ENCODE assay signal across 8 mouse cellular contexts in genomic region chr5:143526698-143527331, GRCm38 (mm10). TPM values are rescaled to one million over a fixed set of nuclear protein-coding genes. Genes with fewer than 3 reads are reported as not detected.
A peak's percentile ranks its signal among the peaks of the same experiment; 100 is the strongest.
DNase-seq lines count a peak whose midpoint lies in the region; ATAC-seq and TF ChIP-seq lines count a peak whose summit lies in the region.

No protein-coding gene starts in this region.

- H3K27me3 ChIP-seq in heart, embryonic 13.5 days (replicated peaks), result no peaks in the 10 kb centered on the region
- H3K27me3 ChIP-seq in limb, embryonic 10.5 days (ENCODE audit: low read depth, poor library complexity, severe bottlenecking), result no peaks in the 10 kb centered on the region
- H3K27me3 ChIP-seq in midbrain, embryonic 13.5 days, result no peaks in the 10 kb centered on the region

- H3K4me3 ChIP-seq in bone marrow macrophage, adult 2 months (ENCODE audit: insufficient read depth, low read length), result peak overlapping the region; percentile 67
- H3K4me3 ChIP-seq in heart, embryonic 13.5 days, result peak overlapping the region; percentile 100
- peak overlapping the region; percentile 100 for H3K4me3 ChIP-seq in limb, embryonic 10.5 days
- H3K4me3 ChIP-seq in midbrain, embryonic 13.5 days (replicated peaks), result peak overlapping the region; percentile 100

- 4% methylated on average over 28 of the region's 28 CpGs for WGBS in heart, embryonic 13.5 days
- WGBS in limb, embryonic 10.5 days, result 4% methylated on average over 28 of the region's 28 CpGs
- WGBS in midbrain, embryonic 13.5 days, result 10% methylated on average over 28 of the region's 28 CpGs

- no peak for ATAC-seq in heart, embryonic 13.5 days (ENCODE audit: extremely low read depth, insufficient number of reproducible peaks, low FRiP score, low TSS enrichment)
- no peak for ATAC-seq in midbrain, embryonic 13.5 days

- intact Hi-C loops in heart, postnatal 14 days (cut with DNase I), result loop anchor here (2.0 kb wide), 1 partner anchor 14 kb away; no protein-coding TSS in a partner anchor

- H3K9me3 ChIP-seq in heart, embryonic 13.5 days, result no peaks in the 10 kb centered on the region
- H3K9me3 ChIP-seq in limb, embryonic 10.5 days (replicated peaks), result no peaks in the 10 kb centered on the region
- H3K9me3 ChIP-seq in midbrain, embryonic 13.5 days, result no peaks in the 10 kb centered on the region

- TF ChIP-seq CTCF in bone marrow macrophage, adult 2 months (IDR thresholded peaks at IDR 0.05; ENCODE audit: low read depth, low read length), result no peak

- peak overlapping the region; percentile 100 for H3K9ac ChIP-seq in heart, embryonic 13.5 days
- peak overlapping the region; percentile 99 for H3K9ac ChIP-seq in midbrain, embryonic 13.5 days (replicated peaks)

- peaks cover 29% of the 10 kb centered on the region for H3K4me1 ChIP-seq in bone marrow macrophage, adult 2 months (ENCODE audit: control insufficient read depth, insufficient read depth, low read length)
- peaks cover 53% of the 10 kb centered on the region for H3K4me1 ChIP-seq in heart, embryonic 13.5 days
- H3K4me1 ChIP-seq in limb, embryonic 10.5 days, result peaks cover 24% of the 10 kb centered on the region
- peaks cover 35% of the 10 kb centered on the region for H3K4me1 ChIP-seq in midbrain, embryonic 13.5 days (replicated peaks)

- TF ChIP-seq POLR2A in bone marrow macrophage, adult 2 months (IDR thresholded peaks at IDR 0.05; ENCODE audit: borderline replicate concordance, low read depth, low read length), result no peak

- peak overlapping the region; percentile 91 for H3K4me2 ChIP-seq in heart, embryonic 13.5 days
- H3K4me2 ChIP-seq in midbrain, embryonic 13.5 days (replicated peaks), result peak overlapping the region; percentile 90

- peak overlapping the region; percentile 95 for H3K27ac ChIP-seq in bone marrow macrophage, adult 2 months (ENCODE audit: insufficient read depth, low read depth, low read length)
- H3K27ac ChIP-seq in heart, embryonic 13.5 days (replicated peaks), result peak overlapping the region; percentile 99
- H3K27ac ChIP-seq in limb, embryonic 10.5 days, result peak overlapping the region; percentile 100
- H3K27ac ChIP-seq in midbrain, embryonic 13.5 days, result peak overlapping the region; percentile 95; the same call in 1 of the 2 replicates

- H3K36me3 ChIP-seq in heart, embryonic 13.5 days, result peaks cover 7% of the 10 kb centered on the region; the same call in 1 of the 2 replicates
- H3K36me3 ChIP-seq in limb, embryonic 10.5 days, result peaks cover 32% of the 10 kb centered on the region
- no peaks in the 10 kb centered on the region; the same call in 1 of the 2 replicates for H3K36me3 ChIP-seq in midbrain, embryonic 13.5 days

- DNase-seq in heart, adult 11 months, result peak; percentile 94
- no peak for DNase-seq in heart, postnatal 14 days
- DNase-seq in limb, embryonic 10.5 days (ENCODE audit: low spot score), result peak; percentile 51
- peak; percentile 64 for DNase-seq in thymus, postnatal 0 days (ENCODE audit: low spot score)
- no peak for DNase-seq in layer of hippocampus, adult 11-12 months (ENCODE audit: low spot score)

RNA-seq across cellular contexts. Expression of gene Rac1, which starts 1.0 kb away (rescaled TPM):
- total RNA-seq in heart, postnatal 14 days (2021), result 100 to 1,000 TPM; 257 to 259 TPM
- polyA plus RNA-seq in bone marrow macrophage, adult 2 months (2012; ENCODE audit: insufficient read depth, insufficient read length, missing spikeins), result 551 and 587 TPM in 2 replicates
- polyA plus RNA-seq in heart, embryonic 13.5 days (2015; fragmentation: Nextera tagmentation; extraction: Ambion mirVana), result 352 and 355 TPM in 2 replicates
- polyA plus RNA-seq in limb, embryonic 10.5 days (2016; fragmentation: Nextera tagmentation; extraction: Ambion mirVana), result 451 and 473 TPM in 2 replicates
- 334 and 373 TPM in 2 replicates for polyA plus RNA-seq in midbrain, embryonic 13.5 days (2015; fragmentation: Nextera tagmentation; extraction: Ambion mirVana)
- polyA plus RNA-seq in thymus, postnatal 0 days (2015; fragmentation: Nextera tagmentation; extraction: Ambion mirVana), result 419 and 434 TPM in 2 replicates

Comparison
In these comparisons a context has a peak if more than half of its experiments do, and no peak if none do; other contexts are left out.
1. DNase-seq: peak in heart, adult 11 months (single experiment), limb, embryonic 10.5 days (single experiment) and thymus, postnatal 0 days (single experiment); none in heart, postnatal 14 days (0 of 2) and layer of hippocampus, adult 11-12 months (single experiment).
2. Peak in every context shown above with its lines, with median percentiles within 50 percentile points of each other: H3K27ac ChIP-seq and H3K4me3 ChIP-seq.